Mouse (Mus musculus) C2C12 (cell line): ENCODE measurements around the gene Fam173a. TPM values are rescaled to one million over a fixed set of nuclear protein-coding genes. Genes with fewer than 3 reads are reported as not detected.

ENCODE experiments used
- H3K27me3 ChIP-seq: one replicate; pipeline ENCODE4 v1.6.1; 2011; ENCODE audit not compliant: control insufficient read depth, insufficient read depth, insufficient read length
- H3K36me3 ChIP-seq: one replicate; pipeline ENCODE4 v1.6.1; 2011; ENCODE audit not compliant: control insufficient read depth, insufficient read depth
- H3K4me3 ChIP-seq: one replicate; pipeline ENCODE4 v1.5.1; 2011; ENCODE audit warnings: mild to moderate bottlenecking, control low read depth; ENCODE audit not compliant: poor library complexity, insufficient read depth, severe bottlenecking
- H3K79me2 ChIP-seq: one replicate; pipeline ENCODE4 v1.6.1; 2011; ENCODE audit not compliant: control insufficient read depth, insufficient read depth
- H3K79me3 ChIP-seq: one replicate; pipeline ENCODE4 v1.6.1; 2011; ENCODE audit warnings: low read depth, control low read depth
- H3ac ChIP-seq: one replicate; pipeline ENCODE3; 2011; ENCODE audit warnings: low read depth; ENCODE audit not compliant: control insufficient read depth, insufficient read length
- CEBPB ChIP-seq: IDR thresholded peaks from one replicate; pipeline ENCODE4 v1.6.1; 2011; ENCODE audit warnings: low read depth, mild to moderate bottlenecking, control low read depth, moderate library complexity
- CTCF ChIP-seq: IDR thresholded peaks from one replicate; pipeline ENCODE4 v1.5.1; 2011; ENCODE audit not compliant: control insufficient read depth, insufficient read depth, insufficient read length
- FOSL1 ChIP-seq: IDR thresholded peaks from one replicate; pipeline ENCODE4 v1.8.0; 2011; ENCODE audit warnings: mild to moderate bottlenecking, low read length; ENCODE audit not compliant: poor library complexity, insufficient read depth, severe bottlenecking
- MAX ChIP-seq: IDR thresholded peaks from one replicate; pipeline ENCODE4 v1.6.1; 2011; ENCODE audit warnings: mild to moderate bottlenecking, control low read depth
- MYOD1 ChIP-seq: IDR thresholded peaks from one replicate; pipeline ENCODE4 v1.6.1; 2011; ENCODE audit warnings: low read depth; ENCODE audit not compliant: control insufficient read depth, insufficient read length
- MYOG ChIP-seq: IDR thresholded peaks from one replicate; pipeline ENCODE4 v1.6.1; 2011; ENCODE audit not compliant: control insufficient read depth, insufficient read length; ENCODE audit errors: extremely low read depth
- USF1 ChIP-seq: IDR thresholded peaks from one replicate; pipeline ENCODE4 v1.6.1; 2011; ENCODE audit warnings: low read depth, mild to moderate bottlenecking, control low read depth, moderate library complexity
- polyA plus RNA-seq: library from polyadenylated mRNA; unstranded; fragments of >200 nt; fragmentation: generic; extraction: Trizol; gene quantifications from one replicate; pipeline ENCODE4 v1.2.1, GENCODE M21; 2012; ENCODE audit warnings: missing spikeins

Fam173a gene
- polyA plus RNA-seq, 1 experiment, result 46.0 TPM

GRCm38 (mm10) chr17:25818851-25819780, 26.4 kb upstream of the Fam173a start:
- TF ChIP-seq MYOG, result no peak
- no peak for TF ChIP-seq USF1
- Histone ChIP-seq H3ac (peak overlapping the region; percentile 12), H3K79me3 (no peaks in the 10 kb centered on the region), H3K36me3 (no peaks in the 10 kb centered on the region), H3K27me3 (no peaks in the 10 kb centered on the region), H3K4me3 (no peak overlapping the region), H3K79me2 (peaks cover 4% of the 10 kb centered on the region)

- Histone ChIP-seq H3ac (no peak overlapping the region), H3K4me3 (no peak overlapping the region), H3K27me3 (no peaks in the 10 kb centered on the region), H3K79me2 (no peaks in the 10 kb centered on the region), H3K79me3 (no peaks in the 10 kb centered on the region), H3K36me3 (no peaks in the 10 kb centered on the region)
- TF ChIP-seq MYOG, result no peak
Measured at GRCm38 (mm10) chr17:25817662-25818061, 25.0 kb upstream of the Fam173a start.

DNA sequence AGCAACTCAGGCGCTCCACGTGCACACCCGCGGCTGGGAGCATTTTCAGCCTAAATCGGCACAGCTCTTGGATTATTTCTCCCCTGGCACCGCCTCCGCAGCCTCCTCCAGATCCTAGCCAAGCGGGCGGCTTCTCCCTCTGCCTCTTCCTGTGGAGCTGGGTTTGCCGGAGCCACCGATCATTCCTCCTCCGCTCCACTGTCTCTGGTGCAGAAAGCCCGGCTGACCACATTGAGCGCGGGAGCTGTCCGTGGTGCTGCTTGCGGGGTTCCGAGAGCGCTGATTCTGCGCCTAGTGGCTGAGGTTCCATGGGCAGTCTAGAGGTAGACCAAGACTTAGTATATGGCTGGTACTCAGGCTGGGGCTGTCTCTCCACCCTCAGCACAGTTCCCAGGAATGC, 20.8 kb upstream of the Fam173a start:
- TF ChIP-seq USF1 (no peak), MAX (peak; percentile 68), FOSL1 (no peak), CEBPB (no peak), MYOD1 (no peak)
- no peaks in the 10 kb centered on the region for H3K79me3 ChIP-seq
- no peak overlapping the region for H3ac ChIP-seq
- H3K27me3 ChIP-seq, result no peaks in the 10 kb centered on the region
- no peaks in the 10 kb centered on the region for H3K36me3 ChIP-seq
- H3K4me3 ChIP-seq, result no peak overlapping the region
- H3K79me2 ChIP-seq, result no peaks in the 10 kb centered on the region

- Histone ChIP-seq H3K4me3 (no peak overlapping the region), H3K36me3 (no peaks in the 10 kb centered on the region), H3K79me3 (no peaks in the 10 kb centered on the region), H3K79me2 (no peaks in the 10 kb centered on the region), H3K27me3 (no peaks in the 10 kb centered on the region), H3ac (no peak overlapping the region)
- TF ChIP-seq USF1 (no peak), FOSL1 (no peak), MYOD1 (no peak), MAX (no peak), CEBPB (no peak), CTCF (no peak), MYOG (no peak)
Measured at GRCm38 (mm10) chr17:25810890-25811289, 18.2 kb upstream of the Fam173a start.

- Histone ChIP-seq H3K4me3 (peak overlapping the region; percentile 43), H3K36me3 (no peaks in the 10 kb centered on the region), H3K79me3 (no peaks in the 10 kb centered on the region), H3K79me2 (no peaks in the 10 kb centered on the region), H3ac (peak overlapping the region; percentile 76), H3K27me3 (no peaks in the 10 kb centered on the region)
- TF ChIP-seq MAX (no peak), USF1 (no peak), FOSL1 (no peak), MYOD1 (no peak), CEBPB (no peak), MYOG (no peak)
Measured at GRCm38 (mm10) chr17:25809606-25810340, 17.1 kb upstream of the Fam173a start.
